Mouse (Mus musculus): ENCODE results near the gene Cstb. TPM values are rescaled to one million over a fixed set of nuclear protein-coding genes. Genes with fewer than 3 reads are reported as not detected.

The Cstb gene
- polyA plus RNA-seq, 1 experiment = 101 TPM

GRCm38 (mm10) chr10:78457495-78458347 lies 32.3 kb downstream of the Cstb start:
- TF ChIP-seq FLI1 (IDR thresholded peaks at IDR 0.05; ENCODE audit: low read length) (no peak), GATA1 (IDR thresholded peaks at IDR 0.05; ENCODE audit: borderline replicate concordance, low read length) (no peak)
- Histone ChIP-seq H3K36me3 (replicated peaks; ENCODE audit: low read length) (peaks cover 2% of the 10 kb centered on the region), H3K4me3 (replicated peaks) (peak overlapping the region; percentile 85), H3K9me3 (no peaks in the 10 kb centered on the region), H3K4me1 (peaks cover 82% of the 10 kb centered on the region), H3K27me3 (replicated peaks) (no peaks in the 10 kb centered on the region)

GRCm38 (mm10) chr10:78458348-78459111 lies 33.1 kb downstream of the Cstb start:
- TF ChIP-seq FLI1 (IDR thresholded peaks at IDR 0.05; ENCODE audit: low read length) (no peak), GATA1 (IDR thresholded peaks at IDR 0.05; ENCODE audit: borderline replicate concordance, low read length) (no peak)
- Histone ChIP-seq H3K9me3 (no peaks in the 10 kb centered on the region), H3K4me1 (peaks cover 88% of the 10 kb centered on the region), H3K36me3 (replicated peaks; ENCODE audit: low read length) (no peaks in the 10 kb centered on the region), H3K27me3 (replicated peaks) (no peaks in the 10 kb centered on the region), H3K4me3 (replicated peaks) (peak overlapping the region; percentile 75)

GRCm38 (mm10) chr10:78460463-78460862 lies 35.0 kb downstream of the Cstb start:
- Histone ChIP-seq H3K4me1 (peaks cover 88% of the 10 kb centered on the region), H3K27me3 (replicated peaks) (no peaks in the 10 kb centered on the region), H3K9me3 (no peaks in the 10 kb centered on the region), H3K4me3 (replicated peaks) (no peak overlapping the region), H3K36me3 (replicated peaks; ENCODE audit: low read length) (no peaks in the 10 kb centered on the region)
- TF ChIP-seq FLI1 (IDR thresholded peaks at IDR 0.05; ENCODE audit: low read length) = no peak
- no peak for TF ChIP-seq GATA1 (IDR thresholded peaks at IDR 0.05; ENCODE audit: borderline replicate concordance, low read length)

- H3K27me3 ChIP-seq (replicated peaks) = no peaks in the 10 kb centered on the region
- no peak overlapping the region for H3K4me3 ChIP-seq (replicated peaks)
- H3K9me3 ChIP-seq = no peaks in the 10 kb centered on the region
- TF ChIP-seq FLI1 (IDR thresholded peaks at IDR 0.05; ENCODE audit: low read length) (no peak), GATA1 (IDR thresholded peaks at IDR 0.05; ENCODE audit: borderline replicate concordance, low read length) (no peak)
- H3K36me3 ChIP-seq (replicated peaks; ENCODE audit: low read length) = no peaks in the 10 kb centered on the region
- peaks cover 96% of the 10 kb centered on the region for H3K4me1 ChIP-seq
These were observed 36.3 kb downstream of the Cstb start for GRCm38 (mm10) chr10:78461767-78462166.

DNA sequence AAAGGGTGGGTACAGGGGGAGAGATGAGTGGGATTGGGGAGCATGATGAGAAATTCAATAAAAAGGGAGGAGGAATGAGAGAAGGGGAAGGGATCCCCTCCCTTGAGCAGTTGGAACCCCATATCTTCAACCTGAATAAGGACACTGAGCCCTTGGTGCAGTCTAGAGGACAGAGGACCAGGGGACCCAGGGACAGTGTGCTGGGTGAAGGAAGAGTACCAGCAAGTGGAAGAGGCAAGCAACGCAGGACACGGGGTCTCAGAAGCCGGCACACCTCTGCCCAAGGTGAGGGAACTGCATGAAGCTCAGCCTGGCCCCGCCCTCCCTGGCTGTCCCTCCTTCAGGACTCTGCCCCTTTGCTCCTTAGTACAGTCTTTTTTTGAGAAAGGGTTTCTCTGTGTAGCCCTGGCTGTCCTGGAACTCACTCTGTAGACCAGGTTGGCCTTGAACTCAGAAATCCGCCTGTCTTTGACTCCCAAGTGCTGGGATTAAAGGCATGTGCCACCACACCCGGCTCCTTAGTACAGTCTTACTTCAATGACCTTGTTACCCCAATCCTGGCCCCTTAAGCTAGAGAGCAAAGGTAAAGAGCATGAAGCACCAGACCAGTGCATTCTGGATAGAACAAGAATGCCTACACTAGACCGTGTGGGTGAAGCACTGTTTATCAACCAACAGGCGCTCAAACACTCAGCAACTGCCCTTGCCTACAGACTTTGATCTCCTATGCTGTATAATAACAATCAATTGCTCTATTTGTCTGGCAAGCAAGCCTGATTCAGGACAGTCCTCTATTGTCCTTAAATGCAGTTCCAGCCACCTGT lies 37.7 kb downstream of the Cstb start:
- no peaks in the 10 kb centered on the region for H3K27me3 ChIP-seq (replicated peaks)
- no peak for TF ChIP-seq GATA1 (IDR thresholded peaks at IDR 0.05; ENCODE audit: borderline replicate concordance, low read length)
- no peak for TF ChIP-seq FLI1 (IDR thresholded peaks at IDR 0.05; ENCODE audit: low read length)
- no peaks in the 10 kb centered on the region for H3K9me3 ChIP-seq
- peaks cover 95% of the 10 kb centered on the region for H3K4me1 ChIP-seq
- H3K36me3 ChIP-seq (replicated peaks; ENCODE audit: low read length) = no peaks in the 10 kb centered on the region
- H3K4me3 ChIP-seq (replicated peaks) = peak overlapping the region; percentile 95

GRCm38 (mm10) chr10:78463769-78464167 lies 38.3 kb downstream of the Cstb start:
- Histone ChIP-seq H3K4me1 (peaks cover 94% of the 10 kb centered on the region), H3K27me3 (replicated peaks) (peaks cover 2% of the 10 kb centered on the region), H3K9me3 (no peaks in the 10 kb centered on the region), H3K36me3 (replicated peaks; ENCODE audit: low read length) (no peaks in the 10 kb centered on the region), H3K4me3 (replicated peaks) (peak overlapping the region; percentile 95)
- no peak for TF ChIP-seq GATA1 (IDR thresholded peaks at IDR 0.05; ENCODE audit: borderline replicate concordance, low read length)
- TF ChIP-seq FLI1 (IDR thresholded peaks at IDR 0.05; ENCODE audit: low read length) = no peak

- no peaks in the 10 kb centered on the region for H3K36me3 ChIP-seq (replicated peaks; ENCODE audit: low read length)
- TF ChIP-seq FLI1 (IDR thresholded peaks at IDR 0.05; ENCODE audit: low read length) (no peak), GATA1 (IDR thresholded peaks at IDR 0.05; ENCODE audit: borderline replicate concordance, low read length) (no peak)
- H3K4me1 ChIP-seq = peaks cover 89% of the 10 kb centered on the region
- no peaks in the 10 kb centered on the region for H3K9me3 ChIP-seq
- H3K27me3 ChIP-seq (replicated peaks) = peaks cover 2% of the 10 kb centered on the region
- peak overlapping the region; percentile 95 for H3K4me3 ChIP-seq (replicated peaks)
These were observed 38.8 kb downstream of the Cstb start for GRCm38 (mm10) chr10:78464201-78464791.

DNA sequence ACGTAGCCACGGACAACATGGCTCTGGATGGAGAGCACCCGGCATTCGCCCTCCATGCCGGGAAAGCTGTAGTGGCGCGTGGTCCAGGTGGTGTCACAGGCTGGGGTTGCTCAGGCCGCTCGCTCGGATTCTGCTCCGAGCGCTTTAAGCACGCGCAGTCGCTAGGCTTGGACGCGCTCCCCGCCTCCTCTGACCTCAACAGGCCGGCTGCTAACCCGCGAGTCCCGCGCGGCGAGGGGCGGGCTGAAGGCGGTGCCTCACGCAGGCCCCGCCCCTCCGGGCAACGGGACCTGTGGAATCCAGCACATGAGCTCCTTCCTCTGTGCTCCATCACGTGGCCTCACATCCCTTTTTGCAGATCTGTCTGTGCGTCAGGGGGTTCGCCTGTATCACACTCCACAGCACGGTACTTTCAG lies 39.3 kb downstream of the Cstb start, which contains the start of gene Pdxk:
Gene Pdxk, minus strand, starts transcription at position 184 of the 416 bp plus-strand sequence.
- H3K36me3 ChIP-seq (replicated peaks; ENCODE audit: low read length) = no peaks in the 10 kb centered on the region
- H3K4me3 ChIP-seq (replicated peaks) = peak within 1 kb of the TSS; percentile 95
- TF ChIP-seq GATA1 (IDR thresholded peaks at IDR 0.05; ENCODE audit: borderline replicate concordance, low read length) (no peak), FLI1 (IDR thresholded peaks at IDR 0.05; ENCODE audit: low read length) (no peak)
- no peaks in the 10 kb centered on the region for H3K9me3 ChIP-seq
- H3K4me1 ChIP-seq = peaks cover 87% of the 10 kb centered on the region
- peaks cover 3% of the 10 kb centered on the region for H3K27me3 ChIP-seq (replicated peaks)

GRCm38 (mm10) chr10:78465472-78465871 lies 40.0 kb downstream of the Cstb start:
- Histone ChIP-seq H3K9me3 (no peaks in the 10 kb centered on the region), H3K4me3 (replicated peaks) (peak overlapping the region; percentile 95), H3K36me3 (replicated peaks; ENCODE audit: low read length) (no peaks in the 10 kb centered on the region), H3K27me3 (replicated peaks) (peaks cover 10% of the 10 kb centered on the region), H3K4me1 (peaks cover 87% of the 10 kb centered on the region)
- TF ChIP-seq GATA1 (IDR thresholded peaks at IDR 0.05; ENCODE audit: borderline replicate concordance, low read length) = no peak
